Mouse (Mus musculus) embryo, embryonic 11.5 days (tissue): Measurements from ENCODE around the gene Spaca3.

Experiments
- DNase-seq: peaks from one replicate; pipeline ENCODE4 v3.0.0-alpha.2; 2012; ENCODE audit warnings: low read depth, low spot score

Gene Spaca3

GRCm38 (mm10) chr11:80858065-80858464 lies at the start of gene Spaca3:
TSS of gene Spaca3 (plus strand) at chr11:80858365.
- DNase-seq: no peak

DNA sequence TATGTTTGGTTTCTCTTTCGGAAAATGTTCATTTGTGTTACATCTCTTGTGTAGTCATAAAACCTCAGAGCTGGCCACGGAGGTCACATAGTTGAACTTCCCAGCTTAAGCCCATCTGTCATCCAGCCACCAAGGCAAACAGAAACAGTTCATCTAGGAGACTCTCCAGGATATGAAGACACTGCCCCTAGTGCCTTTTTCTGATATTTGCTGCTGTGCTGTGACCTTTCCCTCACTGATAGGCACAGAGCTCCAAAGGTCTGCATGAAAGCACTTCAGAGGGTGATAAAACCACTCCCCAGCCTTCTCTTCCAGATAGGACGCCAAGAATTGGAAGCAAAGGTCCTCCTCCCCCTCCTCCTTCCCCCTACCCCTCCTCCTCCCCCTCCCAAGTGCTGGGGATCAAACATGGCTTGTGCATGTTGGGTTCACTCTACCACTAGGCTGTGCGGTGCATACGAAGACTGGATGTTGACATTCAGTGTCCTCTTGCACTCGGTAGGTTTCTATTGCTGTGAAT lies 49.6 kb upstream of the Spaca3 start:
- no peak for DNase-seq

- no peak for DNase-seq
These were observed 48.5 kb upstream of the Spaca3 start for GRCm38 (mm10) chr11:80809666-80809992.

DNA sequence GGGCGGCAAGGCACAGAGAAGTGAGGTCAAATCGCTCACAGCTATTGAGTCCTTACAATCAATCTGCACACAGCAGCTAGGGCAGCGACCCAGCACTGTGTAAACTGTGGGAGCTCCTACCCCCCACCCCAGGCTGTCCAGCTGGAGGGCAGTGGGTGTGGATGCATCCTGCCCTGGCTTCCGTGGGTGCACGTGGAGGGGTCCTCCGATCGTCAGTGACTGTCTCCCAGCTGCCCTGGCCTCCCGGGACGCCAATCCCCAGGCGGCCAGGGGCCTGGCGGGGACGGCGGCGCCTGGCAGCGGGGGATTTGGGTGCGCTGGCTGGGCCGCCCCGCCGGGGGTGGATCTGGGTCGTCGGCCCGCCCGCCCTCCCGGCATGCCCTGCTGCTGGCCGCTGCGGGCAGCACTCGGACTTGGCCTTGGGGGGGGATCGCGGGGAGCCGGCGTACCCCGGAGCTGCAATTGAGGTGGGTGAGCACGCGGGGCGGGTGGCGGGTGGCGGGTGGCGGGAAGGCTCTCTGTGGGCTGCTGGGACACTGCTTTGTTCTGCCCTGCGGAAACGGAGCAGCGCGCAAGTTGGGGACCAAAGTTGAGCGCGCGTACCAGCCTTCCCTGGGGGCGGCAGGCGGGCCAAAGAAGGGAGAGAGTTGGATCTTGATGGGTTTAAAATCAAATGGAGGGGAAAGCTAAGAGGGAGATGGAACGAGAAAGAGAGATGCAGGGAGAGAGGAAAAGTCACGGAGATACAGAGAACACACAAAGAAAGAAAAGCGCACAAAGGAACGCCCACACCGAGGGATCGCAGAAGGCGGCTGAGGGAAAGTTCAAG lies 48.0 kb upstream of the Spaca3 start, which contains the start of gene Tmem98:
Tmem98 (plus strand) TSS at position 183 of the 829 bp plus-strand sequence.
- peak; percentile 26 for DNase-seq

GRCm38 (mm10) chr11:80811156-80811555 lies 47.0 kb upstream of the Spaca3 start:
- DNase-seq: no peak

GRCm38 (mm10) chr11:80815354-80815753 lies 42.8 kb upstream of the Spaca3 start:
- no peak for DNase-seq

DNA sequence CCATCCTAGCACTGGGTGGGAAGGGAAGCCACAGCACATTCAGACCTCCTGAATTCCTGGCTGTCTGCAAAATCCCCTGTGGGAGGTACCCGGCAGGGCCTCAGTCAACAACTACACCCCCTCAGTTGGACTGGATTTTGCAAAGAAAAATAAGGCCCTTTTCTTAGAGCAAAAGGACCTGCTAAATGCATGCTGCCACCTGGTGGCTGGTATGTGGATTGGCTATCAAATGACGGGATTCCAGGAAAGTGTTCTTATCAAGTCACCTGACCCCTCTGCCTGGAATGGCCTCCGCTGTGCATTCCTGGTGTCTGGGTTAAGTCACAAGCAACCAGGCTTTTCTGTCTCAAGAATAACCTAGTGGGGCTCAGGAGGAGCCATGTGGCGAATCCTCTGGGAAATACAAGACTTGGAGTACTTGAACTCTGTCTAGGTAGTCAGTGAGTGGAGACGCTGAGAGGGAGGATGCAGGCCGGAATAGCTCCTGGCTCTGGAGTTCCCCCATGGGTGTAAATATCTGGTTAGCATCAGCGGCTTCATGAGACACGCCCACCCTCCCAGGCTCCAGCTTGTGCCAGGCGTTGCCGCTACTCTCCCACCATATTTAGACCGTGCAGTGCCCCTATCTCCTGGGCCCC lies 40.0 kb upstream of the Spaca3 start:
- DNase-seq: peak; percentile 85

GRCm38 (mm10) chr11:80820085-80820484 lies 38.1 kb upstream of the Spaca3 start:
- no peak for DNase-seq

- DNase-seq: no peak
These were observed 36.9 kb upstream of the Spaca3 start for GRCm38 (mm10) chr11:80821296-80821695.

GRCm38 (mm10) chr11:80821794-80822193 lies 36.4 kb upstream of the Spaca3 start:
- no peak for DNase-seq

DNA sequence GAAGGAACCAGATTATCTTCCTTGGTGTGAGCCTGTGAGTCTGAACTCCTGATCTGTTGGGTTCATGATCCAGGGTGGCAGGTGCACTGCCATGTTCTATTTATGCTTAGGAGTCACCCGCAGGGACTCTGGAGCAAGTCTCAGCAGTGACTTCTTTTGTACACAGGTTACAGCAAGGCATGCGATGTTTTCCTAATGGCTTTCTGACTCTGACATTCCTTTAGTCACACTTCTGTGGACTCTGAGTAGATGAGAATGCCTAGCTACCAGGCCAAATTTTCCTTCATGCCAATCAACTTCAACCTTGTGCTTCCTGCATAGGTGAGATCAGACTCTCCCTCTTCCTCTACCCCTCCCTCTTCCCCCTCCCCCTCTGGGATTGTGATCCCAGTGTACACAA lies 22.8 kb upstream of the Spaca3 start:
- DNase-seq: no peak

- no peak for DNase-seq
These were observed 22.3 kb upstream of the Spaca3 start for GRCm38 (mm10) chr11:80835841-80836240.

DNA sequence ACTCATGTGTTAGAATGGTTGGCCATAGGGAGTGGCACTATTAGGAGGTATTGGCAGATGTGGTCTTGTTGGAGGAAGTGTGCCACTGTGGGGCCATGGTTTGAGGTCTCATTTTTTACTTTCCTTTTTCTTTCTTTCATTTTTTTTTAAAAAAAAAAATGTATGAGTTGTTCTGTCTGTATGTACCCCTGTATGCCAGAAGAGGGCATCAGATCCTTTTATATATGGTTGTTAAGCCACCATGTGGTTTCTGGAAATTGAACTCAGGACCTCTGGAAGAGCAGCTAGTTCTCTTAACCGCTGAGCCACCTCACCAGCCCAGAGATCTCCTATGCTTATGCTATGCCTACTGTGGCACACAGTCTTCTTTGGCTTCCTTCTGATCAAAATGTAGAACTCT lies 19.4 kb upstream of the Spaca3 start:
- no peak for DNase-seq

DNA sequence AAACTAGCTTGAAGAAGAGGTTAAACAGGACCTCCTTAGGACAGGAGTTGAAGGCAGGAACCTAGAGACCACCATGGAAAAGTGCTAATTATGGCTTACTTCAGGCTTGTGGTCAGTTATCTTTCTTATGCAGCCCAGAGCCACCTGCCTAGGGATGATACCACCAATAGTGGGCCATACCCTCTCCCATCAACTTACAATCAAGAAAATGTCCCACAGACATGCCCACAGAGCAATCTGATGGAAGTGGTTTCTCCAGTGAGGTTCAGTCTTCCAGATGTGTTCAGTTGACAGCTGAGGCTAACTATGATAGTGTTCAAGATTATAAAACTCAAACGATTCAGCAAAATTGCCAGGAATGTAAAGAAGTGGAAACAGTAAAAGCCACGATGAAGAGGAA lies 14.7 kb upstream of the Spaca3 start:
- DNase-seq: no peak

DNA sequence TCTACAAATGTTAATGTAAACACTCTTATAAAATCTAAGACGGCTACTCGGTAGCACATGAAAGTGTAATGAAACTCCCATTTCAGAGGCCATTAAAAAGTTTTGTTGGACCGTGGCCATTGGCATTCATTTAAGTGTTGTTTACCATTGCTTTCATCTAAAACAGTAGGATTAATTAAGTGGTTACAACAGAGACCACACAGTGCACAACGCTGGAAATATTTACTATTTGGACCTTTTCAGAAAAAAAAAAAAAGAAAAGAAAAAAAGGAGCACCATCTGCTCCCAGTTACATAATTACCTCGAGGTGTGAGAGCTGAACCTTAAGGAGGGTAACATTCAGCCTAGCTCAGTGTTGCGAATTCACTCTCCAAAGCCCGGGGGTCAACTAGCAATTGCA lies 12.7 kb upstream of the Spaca3 start:
- no peak for DNase-seq

- DNase-seq: no peak
These were observed 12.1 kb upstream of the Spaca3 start for GRCm38 (mm10) chr11:80846115-80846514.

- DNase-seq: no peak
These were observed 10.0 kb upstream of the Spaca3 start for GRCm38 (mm10) chr11:80848131-80848530.

DNA sequence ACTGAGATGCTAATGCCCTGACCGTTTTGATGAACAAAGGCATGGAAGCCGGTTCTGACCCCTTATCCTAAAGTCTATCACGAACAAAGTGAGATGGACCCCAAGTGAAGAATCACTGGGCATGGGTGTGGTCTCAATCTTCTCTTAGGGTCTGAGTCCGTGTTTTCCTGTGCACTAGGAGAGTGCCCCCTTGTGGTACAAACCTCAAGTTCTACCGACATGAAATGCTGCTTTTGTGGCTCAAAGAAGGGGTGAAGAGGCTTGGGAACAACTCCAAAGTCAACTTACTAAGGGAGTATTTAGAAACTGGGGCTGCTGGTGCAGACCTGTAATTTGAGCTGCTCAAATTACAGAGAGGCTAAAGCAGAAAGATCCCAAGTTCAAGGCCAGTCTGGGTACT lies 6.3 kb upstream of the Spaca3 start:
- peak; percentile 23 for DNase-seq

- no peak for DNase-seq
These were observed 5.2 kb upstream of the Spaca3 start for GRCm38 (mm10) chr11:80853014-80853413.

DNA sequence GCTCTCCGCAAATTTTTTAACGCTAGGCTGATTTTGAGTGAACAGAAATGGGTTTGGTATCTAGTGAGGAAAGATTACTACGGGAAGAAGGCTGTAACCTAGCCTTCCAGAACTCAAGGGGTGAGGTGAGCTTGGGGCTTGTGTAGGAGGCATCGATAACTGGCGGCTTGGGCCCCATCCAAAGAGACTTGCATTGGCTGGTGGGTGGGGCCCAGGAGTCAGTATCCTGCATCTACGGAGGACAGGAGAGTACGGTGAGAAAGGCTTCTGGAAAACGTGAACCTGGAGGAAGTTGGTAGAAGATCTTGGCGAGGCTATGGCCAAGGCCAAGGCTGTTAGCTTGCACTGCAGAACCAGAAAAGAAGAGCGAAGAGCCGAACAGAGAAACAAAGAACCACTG lies 3.7 kb upstream of the Spaca3 start:
- no peak for DNase-seq

GRCm38 (mm10) chr11:80854908-80855307 lies 3.3 kb upstream of the Spaca3 start:
- DNase-seq: no peak

GRCm38 (mm10) chr11:80856827-80857226 lies 1.3 kb upstream of the Spaca3 start:
- no peak for DNase-seq

DNA sequence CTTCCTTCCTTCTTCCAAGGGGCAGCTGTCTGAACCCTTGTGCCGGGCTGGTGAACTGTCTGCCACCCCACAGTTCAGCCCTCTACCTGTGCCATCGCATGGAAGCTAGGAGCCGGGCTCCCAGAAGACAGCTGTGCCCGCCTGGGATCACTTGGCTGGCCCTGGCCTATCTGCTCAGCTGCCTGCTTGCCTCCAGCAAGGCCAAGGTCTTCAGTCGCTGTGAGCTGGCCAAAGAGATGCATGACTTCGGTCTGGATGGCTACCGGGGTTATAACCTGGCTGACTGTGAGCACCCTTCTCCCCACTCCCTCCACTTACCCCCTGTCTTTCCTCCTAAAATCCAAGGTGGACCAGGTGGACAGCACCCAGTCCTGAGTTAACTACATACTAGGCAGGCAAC lies 4.8 kb downstream of the Spaca3 start:
- no peak for DNase-seq
